Mouse (Mus musculus) heart, postnatal 0 days (tissue): Measurements from ENCODE around the gene Gpr155.

Experiments
- CTCF ChIP-seq: IDR thresholded peaks from 2 replicates; pipeline ENCODE4 v1.5.1; 2016; ENCODE audit warnings: antibody characterized with exemption, control low read depth, low read depth
- EP300 ChIP-seq: IDR thresholded peaks from 2 replicates; pipeline ENCODE4 v1.6.1; 2016; ENCODE audit warnings: antibody characterized with exemption, low read depth

GRCm38 (mm10) chr2:73345204-73345603 lies 41.2 kb downstream of the Gpr155 start:
- no peak for TF ChIP-seq EP300
- TF ChIP-seq CTCF, result no peak
